Mouse (Mus musculus) hindbrain, embryonic 11.5 days (tissue): ENCODE measurements at regions not wholly inside any gene's neighbourhood (a gene's known extent, or its start where the extent isn't known, plus 50 kb on each side); places are given as distances from the start of the nearest gene placed in this dataset.

Experiments
- ATAC-seq: fragments of 200-750 bp; cut with Nextera tagmentation; 2 replicates; pipeline ENCODE4 v1.8.0; 2017; ENCODE audit warnings: mild to moderate bottlenecking, moderate TSS enrichment, moderate library complexity; ENCODE audit not compliant: low FRiP score
- DNase-seq: peaks from one replicate; pipeline ENCODE4 v3.0.0-alpha.2; 2015; ENCODE audit warnings: low spot score
- H3K27ac ChIP-seq: fragments of 300-500 bp; sonication (generic); 2 replicates; pipeline ENCODE4 v1.5.1; 2014; ENCODE audit warnings: mild to moderate bottlenecking, low read depth, low read length
- H3K27me3 ChIP-seq: fragments of 300-500 bp; sonication (generic); 2 replicates; pipeline ENCODE4 v1.6.1; 2014; ENCODE audit warnings: mild to moderate bottlenecking, low read length, moderate library complexity, mixed read lengths; ENCODE audit not compliant: control insufficient read depth, insufficient read depth
- H3K36me3 ChIP-seq: fragments of 300-500 bp; sonication (generic); 2 replicates; pipeline ENCODE4 v1.6.1; 2014; ENCODE audit warnings: mild to moderate bottlenecking, low read length, moderate library complexity, mixed read lengths; ENCODE audit not compliant: control insufficient read depth, insufficient read depth
- H3K4me1 ChIP-seq: fragments of 300-500 bp; sonication (generic); replicated peaks from 2 replicates; pipeline ENCODE4 v1.6.1; 2014; ENCODE audit warnings: low read length, mixed read lengths; ENCODE audit not compliant: control insufficient read depth, insufficient read depth
- H3K4me2 ChIP-seq: fragments of 300-500 bp; sonication (generic); replicated peaks from 2 replicates; pipeline ENCODE4 v1.6.1; 2014; ENCODE audit warnings: mild to moderate bottlenecking, low read depth, low read length
- H3K4me3 ChIP-seq: fragments of 300-500 bp; sonication (generic); 2 replicates; pipeline ENCODE4 v1.5.1; 2014; ENCODE audit warnings: low read depth, low read length
- H3K9ac ChIP-seq: fragments of 300-500 bp; sonication (generic); 2 replicates; pipeline ENCODE4 v1.6.1; 2014; ENCODE audit warnings: low read depth, low read length
- H3K9me3 ChIP-seq: fragments of 300-500 bp; sonication (generic); 2 replicates; pipeline ENCODE4 v1.6.1; 2016; ENCODE audit warnings: low read length; ENCODE audit not compliant: control insufficient read depth
- WGBS: fragments of 180-500 bp; shearing (Covaris S2); extraction: QIAGEN DNeasy Blood & Tissue Kit; methylation state at CpG from one replicate; pipeline ENCODE4 v1.1.7; 2014; 5-methylcytosine and 5-hydroxymethylcytosine counted together

DNA sequence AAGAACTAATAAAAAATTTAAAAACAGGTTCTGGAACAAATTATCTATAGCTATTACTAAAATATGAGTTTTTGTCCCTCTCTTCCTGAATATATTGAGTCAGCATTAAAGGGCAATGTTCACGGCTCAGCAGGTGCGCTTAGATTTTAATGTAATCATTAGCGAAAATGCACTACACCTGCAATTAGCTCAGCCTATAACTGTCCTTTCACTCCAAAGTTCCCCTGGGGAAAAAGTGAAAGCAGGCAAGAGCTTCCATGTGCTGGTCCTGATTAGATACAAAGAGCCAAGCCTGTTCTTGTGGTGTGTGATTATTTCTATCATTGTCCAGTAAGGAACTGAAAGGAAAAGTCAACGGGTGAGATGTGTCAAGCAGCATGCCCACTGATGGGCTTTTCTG is 262.8 kb upstream of the Smc2 start:
- ATAC-seq (no peak), DNase-seq (no peak)
- Histone ChIP-seq H3K36me3 (no peaks in the 10 kb centered on the region), H3K4me2 (no peak overlapping the region), H3K27me3 (no peaks in the 10 kb centered on the region), H3K4me1 (no peaks in the 10 kb centered on the region), H3K9me3 (no peaks in the 10 kb centered on the region), H3K27ac (no peak overlapping the region), H3K9ac (no peak overlapping the region), H3K4me3 (no peak overlapping the region)
- 95% methylated on average over 4 of the region's 4 CpGs for WGBS

DNA sequence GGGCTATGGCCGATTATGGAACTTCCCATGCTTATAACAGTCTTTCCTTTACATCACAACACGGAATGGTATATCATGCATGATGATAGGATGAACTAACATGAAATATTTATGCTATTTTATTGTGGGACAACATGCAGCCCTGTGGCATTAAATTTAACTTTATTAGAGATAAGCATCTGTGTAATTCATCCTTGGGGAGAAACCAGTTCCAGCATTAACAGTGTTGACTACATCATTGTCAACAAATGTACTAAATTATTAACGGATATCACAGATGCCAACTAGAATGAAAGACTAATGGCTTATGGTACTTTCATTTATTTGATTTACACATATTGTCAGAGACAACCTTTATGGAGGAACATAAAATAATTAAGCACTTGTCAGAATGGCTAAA is 241.3 kb upstream of the Smc2 start:
- Histone ChIP-seq H3K4me3 (no peak overlapping the region), H3K9me3 (no peaks in the 10 kb centered on the region), H3K4me2 (no peak overlapping the region), H3K27ac (no peak overlapping the region), H3K9ac (no peak overlapping the region), H3K27me3 (no peaks in the 10 kb centered on the region), H3K4me1 (no peaks in the 10 kb centered on the region), H3K36me3 (no peaks in the 10 kb centered on the region)
- DNase-seq (no peak), ATAC-seq (peak; percentile 25; the same call in 1 of the 2 replicates)
- 85% methylated on average over 3 of the region's 3 CpGs for WGBS

DNA sequence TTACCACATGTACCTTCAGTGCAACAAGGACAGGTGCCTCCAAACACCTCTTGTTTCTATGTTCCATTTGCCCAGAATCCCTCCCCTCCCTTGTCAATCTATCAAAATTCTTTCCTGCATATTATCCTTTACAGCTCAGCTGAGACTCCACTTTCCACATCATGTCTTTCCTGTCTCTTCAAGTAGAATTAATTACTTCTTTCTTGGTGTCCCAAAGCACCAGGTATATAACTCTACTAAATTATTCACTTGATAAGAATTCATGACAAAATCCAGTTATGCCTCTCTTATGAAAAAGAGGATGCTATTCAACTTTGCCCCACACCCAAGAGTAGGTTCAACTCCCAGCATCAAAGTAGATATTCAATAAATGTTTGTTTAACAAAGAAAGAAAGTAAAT is 228.4 kb upstream of the Smc2 start:
- Histone ChIP-seq H3K4me3 (no peak overlapping the region), H3K9me3 (no peaks in the 10 kb centered on the region), H3K4me1 (no peaks in the 10 kb centered on the region), H3K4me2 (no peak overlapping the region), H3K27ac (no peak overlapping the region), H3K36me3 (no peaks in the 10 kb centered on the region), H3K9ac (no peak overlapping the region), H3K27me3 (no peaks in the 10 kb centered on the region)
- DNase-seq = no peak
- ATAC-seq = no peak

DNA sequence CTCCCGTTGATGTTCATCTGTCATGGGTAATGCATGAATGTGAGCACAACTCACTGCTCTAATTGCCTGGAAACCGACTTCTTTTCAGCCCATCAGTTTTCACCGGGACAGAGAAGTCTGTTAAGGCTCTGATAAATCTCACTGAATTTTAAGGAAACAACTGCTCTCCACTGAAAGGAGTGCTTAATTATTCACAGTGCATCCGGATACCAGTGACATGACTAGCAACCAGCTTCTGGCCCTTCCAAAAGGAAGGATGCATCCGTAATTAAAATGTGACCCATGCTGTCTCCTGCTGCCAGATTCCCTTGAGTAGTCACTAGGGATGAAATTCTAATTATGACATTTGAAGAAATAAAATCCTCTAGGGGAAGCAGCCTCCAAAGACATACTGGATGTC is 228.0 kb upstream of the Smc2 start:
- Histone ChIP-seq H3K9ac (no peak overlapping the region), H3K27me3 (no peaks in the 10 kb centered on the region), H3K36me3 (no peaks in the 10 kb centered on the region), H3K4me3 (no peak overlapping the region), H3K27ac (no peak overlapping the region), H3K4me1 (no peaks in the 10 kb centered on the region), H3K9me3 (no peaks in the 10 kb centered on the region), H3K4me2 (no peak overlapping the region)
- WGBS = 39% methylated on average over 5 of the region's 5 CpGs
- peak; percentile 71 for ATAC-seq
- peak; percentile 9 for DNase-seq

DNA sequence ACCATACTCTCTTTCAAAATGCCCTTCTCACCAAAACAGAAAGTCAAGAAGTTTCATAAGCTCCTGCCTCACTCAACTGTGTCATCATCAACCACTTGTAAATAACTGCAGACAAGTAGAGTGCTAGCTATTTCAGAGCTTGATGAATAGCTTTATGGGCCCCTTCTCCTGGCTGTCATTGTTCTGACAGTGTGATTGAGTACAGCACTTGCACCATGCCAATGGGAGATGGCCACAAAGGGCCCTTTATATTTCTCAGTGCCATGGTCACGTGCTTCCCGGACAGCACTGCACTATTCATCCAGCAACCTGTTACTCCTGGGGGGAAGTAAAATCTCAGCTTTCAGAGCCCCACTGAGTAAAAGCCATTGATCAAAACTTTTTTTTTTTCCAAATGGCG is 225.7 kb upstream of the Smc2 start:
- 36% methylated on average over 3 of the region's 3 CpGs for WGBS
- DNase-seq = peak; percentile 14

More for the DNA sequence above, 225.7 kb upstream of the Smc2 start:
- H3K4me2 ChIP-seq = no peak overlapping the region
- ATAC-seq = peak; percentile 89
- H3K9me3 ChIP-seq = no peaks in the 10 kb centered on the region
- no peak overlapping the region for H3K27ac ChIP-seq
- no peaks in the 10 kb centered on the region for H3K36me3 ChIP-seq
- H3K4me1 ChIP-seq = no peaks in the 10 kb centered on the region
- no peak overlapping the region for H3K4me3 ChIP-seq
- no peak overlapping the region for H3K9ac ChIP-seq
- no peaks in the 10 kb centered on the region for H3K27me3 ChIP-seq
